Mouse (Mus musculus) cerebellum, adult 18-20 months (tissue): Measurements from ENCODE around the gene Zdhhc18.

Source experiments
- DNase-seq, 2 experiments: peaks; one replicate each; pipeline ENCODE4 v3.0.0; 2021

The Zdhhc18 gene

GRCm38 (mm10) chr4:133649989-133650699, at the start of gene Zdhhc18:
Gene Zdhhc18, minus strand, starts transcription at chr4:133650154.
- peak; percentile 79 to 80 for DNase-seq

GRCm38 (mm10) chr4:133695363-133695762, 45.4 kb upstream of the Zdhhc18 start:
- DNase-seq = no peak

DNA sequence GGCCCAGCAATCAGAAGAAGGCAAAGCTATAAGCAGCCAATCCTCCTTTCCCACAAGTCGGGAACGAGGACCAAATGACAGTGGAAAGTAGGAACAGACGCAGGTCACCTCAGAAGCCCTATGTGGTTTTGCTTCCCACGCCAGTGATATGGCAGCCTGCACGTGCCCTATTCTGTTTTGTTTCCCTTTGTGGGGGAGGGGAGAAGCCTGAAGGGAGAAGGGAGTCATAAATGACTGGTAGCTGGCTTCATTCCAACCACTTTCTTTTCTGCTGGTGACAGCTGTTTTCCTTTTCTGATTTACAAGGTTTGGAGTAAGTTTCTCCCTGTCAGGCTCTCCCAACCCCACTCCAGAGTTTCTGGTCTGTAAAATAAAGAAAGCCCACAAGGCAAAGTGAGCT, 40.3 kb upstream of the Zdhhc18 start:
- DNase-seq = no peak

DNA sequence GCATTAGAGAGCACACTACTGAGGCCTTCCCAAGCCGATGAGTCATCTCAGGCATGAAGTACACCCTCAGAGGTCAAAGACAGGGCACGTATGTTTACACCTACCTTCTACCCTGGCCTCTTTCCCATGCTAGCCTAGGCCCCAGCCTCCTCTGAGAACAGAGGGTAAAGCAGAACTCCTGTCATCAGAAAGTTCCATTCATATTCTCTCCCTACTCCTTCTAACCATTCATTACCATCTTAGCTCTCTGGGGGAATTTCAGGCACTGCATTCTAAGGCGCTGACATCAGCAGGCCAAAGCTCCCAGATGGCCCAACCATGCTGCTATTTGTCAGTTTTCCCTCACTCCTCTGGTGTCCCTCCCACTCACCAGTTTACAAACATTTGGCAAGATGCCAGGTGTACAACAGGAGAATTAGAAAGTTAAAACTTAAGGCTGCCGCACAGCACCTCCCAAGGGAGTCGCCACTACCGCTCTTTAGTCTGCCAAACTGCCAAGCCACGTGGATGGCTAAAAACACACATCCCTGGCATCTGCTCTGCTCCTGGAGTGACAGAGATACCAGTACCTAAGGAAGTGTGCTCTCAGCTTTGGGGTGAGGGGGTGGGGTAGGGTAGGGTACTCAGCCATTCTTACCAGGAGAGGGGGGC, 38.6 kb upstream of the Zdhhc18 start:
- DNase-seq = no peak

DNA sequence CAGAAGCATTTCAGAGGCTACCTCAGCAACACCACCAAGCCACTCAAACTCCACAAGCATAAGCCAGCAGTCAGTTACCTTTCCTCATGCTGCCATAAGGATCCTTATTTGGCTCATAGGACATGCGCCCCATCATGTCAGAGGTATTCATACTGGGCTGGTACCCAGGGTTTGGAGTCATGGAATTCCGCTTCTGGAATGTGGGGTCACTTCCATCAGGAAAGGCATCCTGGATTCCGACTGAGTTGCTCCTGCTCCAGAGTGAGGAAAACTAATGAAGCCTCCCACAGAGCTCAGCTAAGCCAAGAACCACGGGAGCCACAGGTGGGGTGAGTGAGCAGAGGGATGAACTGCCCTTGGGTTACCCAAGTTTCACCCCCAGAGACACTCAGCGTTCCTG, 37.2 kb upstream of the Zdhhc18 start:
- DNase-seq = no peak

- DNase-seq = no peak
Observed at GRCm38 (mm10) chr4:133686512-133686911, 36.6 kb upstream of the Zdhhc18 start.

- peak; percentile 33 to 35 for DNase-seq
Observed at GRCm38 (mm10) chr4:133680206-133680786, 30.3 kb upstream of the Zdhhc18 start.

- no peak for DNase-seq
Observed at GRCm38 (mm10) chr4:133679629-133680028, 29.7 kb upstream of the Zdhhc18 start.

GRCm38 (mm10) chr4:133677266-133677665, 27.3 kb upstream of the Zdhhc18 start:
- no peak for DNase-seq

DNA sequence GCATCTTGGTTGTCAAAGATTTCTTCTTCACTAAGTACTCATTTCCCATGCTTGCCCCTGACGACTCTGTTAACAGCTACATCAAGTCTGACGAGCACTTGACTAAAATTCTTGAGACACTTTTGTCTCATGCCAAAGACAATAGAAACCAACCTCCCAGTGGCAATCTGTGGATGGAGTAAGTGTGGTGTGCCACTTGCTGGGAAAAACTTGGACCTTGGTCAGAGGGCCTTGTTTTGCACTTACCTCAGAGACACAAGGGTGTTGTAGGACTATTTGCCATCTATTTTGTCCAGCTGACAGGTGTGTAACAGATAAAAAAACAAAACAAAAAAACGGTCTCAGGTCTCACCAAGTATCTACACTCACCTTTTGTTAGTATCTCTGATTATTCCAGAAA, 26.2 kb upstream of the Zdhhc18 start:
- DNase-seq = no peak

DNA sequence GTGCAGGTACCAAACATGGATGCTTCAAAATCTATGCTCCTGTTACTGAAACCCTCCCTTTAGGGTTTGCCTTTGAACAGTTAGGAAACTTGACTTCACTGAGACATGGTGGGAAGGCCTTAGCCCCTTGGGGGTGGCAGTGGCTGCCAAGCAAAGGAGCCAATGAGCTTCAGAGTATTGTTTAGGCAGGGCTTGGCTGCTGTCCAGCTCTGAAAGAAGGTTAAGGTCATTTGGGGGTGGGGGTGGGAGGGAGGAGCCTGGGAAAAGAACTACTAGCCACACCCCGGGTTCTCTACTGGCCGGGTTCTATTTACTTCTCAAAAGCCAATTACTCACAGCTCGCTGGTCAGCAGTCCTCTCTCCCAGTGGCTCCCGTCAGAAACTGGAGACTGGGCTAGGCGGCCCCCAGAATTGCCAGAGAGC, 25.7 kb upstream of the Zdhhc18 start:
- DNase-seq = peak; percentile 38 to 47

- peak in 1 of 2 experiments; percentile 39 for DNase-seq
Observed at GRCm38 (mm10) chr4:133674331-133674695, 24.4 kb upstream of the Zdhhc18 start.

- peak in 1 of 2 experiments; percentile 34 for DNase-seq
Observed at GRCm38 (mm10) chr4:133673666-133674330, 23.8 kb upstream of the Zdhhc18 start.

- no peak for DNase-seq
Observed at GRCm38 (mm10) chr4:133672845-133673647, 23.1 kb upstream of the Zdhhc18 start.

DNA sequence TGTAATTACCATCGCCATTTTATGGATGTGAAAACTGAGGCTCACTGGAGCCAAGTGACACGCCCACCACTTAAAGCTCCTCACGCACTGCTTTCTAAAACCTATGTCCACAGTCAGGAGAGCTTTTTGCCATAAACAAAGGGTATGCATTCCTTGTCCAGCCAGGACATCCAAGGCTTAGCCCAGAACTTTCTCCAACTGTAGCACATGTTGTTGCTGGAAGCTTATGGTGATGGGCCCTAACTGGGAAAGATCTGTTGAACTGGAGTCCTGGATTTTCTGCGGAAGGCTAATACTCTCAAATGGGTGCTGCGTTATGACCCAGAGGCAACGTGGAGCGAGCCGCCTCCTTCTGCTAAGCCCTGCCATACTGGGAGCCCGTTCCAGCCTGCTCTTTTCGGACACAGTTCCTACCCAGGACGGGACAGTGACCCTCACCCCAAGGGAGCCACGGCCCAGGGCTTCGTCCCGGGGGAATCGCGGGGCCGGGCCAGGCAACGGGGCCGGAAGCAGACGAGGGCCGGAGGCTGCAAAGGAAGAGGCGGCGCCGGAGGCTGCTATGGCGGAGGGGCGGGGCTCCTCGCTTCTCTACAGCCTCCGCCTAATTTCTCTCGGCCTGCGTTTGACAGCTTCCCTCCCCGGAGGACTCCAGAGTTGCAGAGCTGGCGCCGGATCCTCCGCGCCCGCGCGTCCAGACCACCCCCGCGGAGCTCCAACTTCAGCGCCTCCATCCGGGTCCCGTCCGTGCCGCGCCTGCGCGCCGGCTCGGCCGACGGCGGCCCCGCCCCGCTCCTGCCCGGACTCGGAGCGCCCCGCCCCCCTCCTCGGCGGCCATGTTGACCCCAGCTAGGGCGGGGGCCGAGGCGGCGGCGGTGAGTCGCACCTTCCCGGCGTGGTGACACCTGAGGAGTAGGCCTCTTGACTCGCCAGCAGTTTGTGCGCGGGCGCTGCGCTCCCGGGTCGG, 22.2 kb upstream of the Zdhhc18 start, which contains the start of gene Pigv:
Pigv (minus strand) TSS at position 767 of the 964 bp plus-strand sequence.
- peak; percentile 90 to 99 for DNase-seq

- DNase-seq = peak; percentile 86 to 92
Observed at GRCm38 (mm10) chr4:133671184-133671880, 21.4 kb upstream of the Zdhhc18 start.

GRCm38 (mm10) chr4:133669652-133670210, 19.8 kb upstream of the Zdhhc18 start:
- peak in 1 of 2 experiments; percentile 35 for DNase-seq

GRCm38 (mm10) chr4:133668537-133668936, 18.6 kb upstream of the Zdhhc18 start:
- no peak for DNase-seq

GRCm38 (mm10) chr4:133666199-133666598, 16.2 kb upstream of the Zdhhc18 start:
- no peak for DNase-seq

- DNase-seq = no peak
Observed at GRCm38 (mm10) chr4:133665118-133665517, 15.2 kb upstream of the Zdhhc18 start.
